Mouse (Mus musculus): Measurements from ENCODE around the gene Gnpat.

The Gnpat gene

DNA sequence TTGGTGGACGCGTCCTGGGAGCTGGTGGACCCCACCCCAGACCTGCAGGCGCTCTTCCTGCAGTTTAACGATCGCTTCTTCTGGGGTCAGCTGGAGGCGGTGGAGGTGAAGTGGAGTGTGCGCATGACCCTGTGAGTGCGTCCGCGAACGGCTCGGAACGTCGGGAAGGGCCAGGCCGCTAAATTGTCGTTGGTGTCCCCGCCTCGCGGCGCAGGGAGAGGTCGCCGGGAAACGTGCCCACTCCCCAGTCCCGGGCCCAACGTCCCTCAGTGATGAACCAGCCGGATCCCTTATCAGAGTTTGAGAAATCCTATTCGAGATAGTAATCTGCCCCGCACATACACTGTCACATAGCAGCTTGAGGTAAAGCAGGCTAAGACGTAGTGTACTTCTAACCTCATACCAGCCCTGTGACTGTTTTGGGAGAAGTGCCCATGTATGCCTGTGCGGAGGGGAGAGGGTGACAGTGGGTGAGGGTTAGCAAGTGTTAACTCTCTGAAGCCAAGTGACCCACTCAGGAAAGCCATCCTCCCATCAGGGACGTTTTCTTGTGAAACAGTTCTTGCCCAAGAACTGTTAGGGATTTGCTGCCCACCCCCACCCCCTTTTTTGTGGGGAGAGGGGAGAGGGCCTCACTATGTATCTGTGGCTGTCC lies 35.5 kb downstream of the Gnpat start:
- no peak for DNase-seq (ENCODE audit: low spot score in 2 of 2)

DNA sequence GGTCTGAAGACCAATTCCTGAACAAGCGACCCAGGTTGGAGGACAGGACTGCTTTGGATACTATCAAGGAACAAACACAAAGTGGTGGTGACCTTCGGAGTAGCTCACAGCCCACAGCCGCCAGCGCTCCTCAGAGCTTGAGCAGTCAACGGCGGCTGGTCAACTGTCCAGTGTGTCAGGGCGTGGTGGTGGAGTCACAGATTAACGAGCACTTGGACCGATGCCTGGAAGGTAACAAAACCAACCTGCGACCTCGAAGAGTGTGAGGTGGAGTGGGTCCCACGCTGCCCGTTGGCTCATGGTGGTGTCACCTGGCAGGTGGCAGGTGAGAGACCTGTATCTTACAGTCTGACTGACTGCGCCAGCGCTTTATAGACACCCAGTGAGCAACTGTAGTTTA lies 40.4 kb downstream of the Gnpat start:
- DNase-seq (ENCODE audit: low spot score in 2 of 2), result no peak

DNA sequence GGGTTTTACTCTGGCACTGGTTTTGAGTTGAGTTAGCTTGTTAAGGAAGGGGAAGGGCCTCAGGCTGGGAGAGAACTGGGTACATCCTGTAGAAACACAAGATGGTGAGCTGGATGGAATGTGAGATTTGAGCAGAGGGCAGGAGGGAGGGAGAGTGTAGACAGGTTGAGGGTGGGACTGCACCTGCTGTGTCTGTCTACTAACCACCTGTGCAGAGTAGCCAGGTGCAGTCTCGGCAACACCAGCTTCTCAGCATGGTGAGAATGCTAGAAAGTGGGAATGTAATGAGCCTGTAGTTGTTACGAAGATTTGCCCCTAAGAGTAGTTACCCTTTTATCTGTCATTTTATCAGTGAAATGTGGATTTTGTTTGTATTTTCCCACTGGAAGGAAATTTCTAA lies 42.6 kb downstream of the Gnpat start:
- no peak for DNase-seq (ENCODE audit: low spot score in 2 of 2)

DNA sequence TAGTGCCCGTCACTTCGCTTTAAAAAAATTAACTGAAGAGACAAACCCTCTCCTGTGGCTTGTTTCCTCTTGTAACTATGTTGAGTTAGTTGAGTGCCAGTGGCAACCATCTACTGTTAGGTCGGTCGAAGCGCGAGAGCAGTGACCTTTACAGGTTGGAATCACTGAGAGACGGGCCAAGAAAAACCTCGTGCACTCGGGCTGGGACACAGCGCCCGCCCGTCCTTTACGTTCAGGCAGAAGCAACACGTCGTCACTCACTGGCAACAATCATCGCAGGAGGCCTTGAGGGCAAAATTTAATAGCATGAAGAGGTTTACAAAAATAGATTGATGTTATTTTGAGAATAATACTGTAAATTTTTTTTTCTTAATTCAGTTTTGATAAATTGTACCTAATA lies 47.1 kb downstream of the Gnpat start:
- DNase-seq (ENCODE audit: low spot score in 2 of 2), result no peak

DNA sequence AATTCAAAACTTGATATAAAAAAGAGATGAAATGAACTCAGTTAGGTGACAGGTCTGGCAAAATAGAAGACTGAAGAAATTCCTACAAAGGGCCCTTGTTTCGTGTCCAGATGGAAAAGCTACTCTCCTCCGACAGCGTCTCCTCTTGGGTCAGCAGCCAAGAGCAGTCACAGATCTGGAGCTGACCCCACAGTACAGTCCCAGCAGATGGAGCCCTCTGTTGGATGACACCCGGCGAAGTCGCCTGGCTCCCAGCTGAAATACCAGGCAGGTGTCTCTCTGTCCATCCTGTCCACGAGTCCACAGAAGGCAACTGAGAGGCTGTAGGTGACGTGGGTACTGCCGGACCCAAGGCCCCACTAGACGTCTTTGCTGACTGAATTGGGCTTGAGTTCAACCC lies 47.5 kb downstream of the Gnpat start:
- DNase-seq (ENCODE audit: low spot score in 2 of 2), result no peak

DNA sequence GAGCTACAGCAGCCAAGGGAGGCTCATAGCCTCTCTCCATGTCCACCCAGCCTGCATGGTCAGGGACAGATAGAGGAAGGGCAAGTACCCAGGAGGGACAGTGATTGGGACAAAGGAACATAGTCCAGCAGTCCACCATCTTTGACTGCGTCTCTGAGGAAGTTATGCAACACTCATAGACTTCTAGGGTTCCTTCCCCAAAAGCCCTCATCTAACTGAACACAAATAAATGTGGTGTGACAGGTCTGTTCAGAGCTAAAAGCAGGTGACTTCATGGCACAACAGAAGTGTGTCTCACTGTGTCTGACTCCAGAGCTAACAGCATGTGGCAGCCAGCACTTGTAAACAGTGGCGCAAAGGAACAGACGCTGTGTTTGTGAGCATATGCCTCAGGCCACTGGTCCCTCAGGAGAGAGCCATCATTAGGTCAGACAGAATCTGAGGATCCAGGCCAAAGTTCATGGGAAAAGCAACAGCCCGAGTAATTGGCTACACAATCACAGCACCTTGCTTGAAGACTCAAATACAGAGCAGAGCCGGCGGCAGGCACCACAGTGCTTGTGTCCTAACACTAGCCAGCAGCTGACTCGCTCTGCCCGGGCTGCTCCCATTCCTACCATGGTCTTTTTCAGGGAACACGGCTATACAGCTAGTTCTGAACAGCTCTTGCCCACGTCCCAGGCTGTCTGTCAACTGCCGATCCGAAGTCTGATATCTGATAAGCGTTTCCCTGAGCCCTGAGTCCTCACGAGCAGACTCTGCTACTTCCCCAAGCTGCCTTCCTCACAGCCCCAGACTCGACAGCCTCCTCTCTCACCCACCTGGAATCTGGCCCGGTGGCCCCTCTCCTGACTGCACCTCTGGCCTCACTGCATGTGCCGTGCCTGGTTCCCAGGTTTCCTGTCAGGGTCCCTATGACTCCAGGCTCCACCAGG lies 49.4 kb downstream of the Gnpat start:
- DNase-seq (ENCODE audit: low spot score in 2 of 2), result no peak

DNA sequence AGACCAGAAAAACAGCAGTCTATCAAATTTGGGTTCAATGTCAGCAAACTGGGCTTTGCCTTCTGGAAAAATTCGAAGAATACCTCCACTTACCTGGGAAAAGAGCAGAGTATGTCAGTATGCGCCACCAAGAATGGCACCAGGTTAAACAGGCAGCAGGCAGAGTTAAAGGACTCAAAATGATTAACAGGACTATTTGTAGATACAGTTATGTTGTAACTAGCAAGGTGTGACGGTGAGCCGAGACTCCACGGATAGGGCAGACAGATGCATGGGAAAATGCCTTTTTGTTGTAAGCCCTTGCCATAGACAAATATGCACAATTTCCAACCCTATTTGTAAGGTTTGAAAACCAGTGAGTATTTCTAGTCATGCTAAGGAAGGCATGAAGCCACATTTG lies 51.2 kb downstream of the Gnpat start:
- no peak for DNase-seq (ENCODE audit: low spot score in 2 of 2)

DNA sequence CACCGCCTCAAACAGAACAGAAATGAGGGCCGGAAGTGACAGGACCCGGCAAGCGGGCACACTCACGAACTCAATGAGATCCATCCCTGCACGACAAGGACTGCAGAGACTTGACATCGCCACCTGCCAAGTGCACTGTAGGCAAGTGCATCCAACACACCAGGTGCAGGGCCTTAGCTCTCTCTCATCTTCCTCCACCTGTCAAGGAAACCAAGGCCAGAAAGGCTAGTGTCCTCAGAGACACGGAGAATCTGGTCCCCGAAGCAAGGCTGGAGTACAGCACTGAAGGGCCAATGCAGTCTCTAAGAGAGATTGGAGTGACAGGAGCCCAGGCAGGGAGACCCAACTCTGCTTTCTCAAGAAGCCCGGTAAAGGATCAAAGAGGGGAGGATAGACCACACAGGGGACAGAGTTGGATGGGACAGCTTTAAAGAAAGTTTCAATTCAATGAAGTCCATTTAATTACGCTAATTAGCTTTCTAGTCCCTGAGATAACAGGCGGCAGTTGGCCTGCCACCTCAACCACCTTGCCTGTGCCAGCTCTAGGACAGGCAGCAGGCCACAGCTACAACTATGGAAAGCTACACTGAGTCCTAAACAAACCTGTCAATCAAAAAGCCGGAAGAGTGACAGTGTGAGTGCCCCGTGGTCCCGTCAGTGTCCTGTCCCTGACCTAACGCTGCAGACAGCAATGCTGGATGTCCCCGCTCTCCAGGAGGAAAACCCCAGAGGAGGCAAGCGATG lies 55.1 kb downstream of the Gnpat start:
- no peak for DNase-seq (ENCODE audit: low spot score in 2 of 2)

DNA sequence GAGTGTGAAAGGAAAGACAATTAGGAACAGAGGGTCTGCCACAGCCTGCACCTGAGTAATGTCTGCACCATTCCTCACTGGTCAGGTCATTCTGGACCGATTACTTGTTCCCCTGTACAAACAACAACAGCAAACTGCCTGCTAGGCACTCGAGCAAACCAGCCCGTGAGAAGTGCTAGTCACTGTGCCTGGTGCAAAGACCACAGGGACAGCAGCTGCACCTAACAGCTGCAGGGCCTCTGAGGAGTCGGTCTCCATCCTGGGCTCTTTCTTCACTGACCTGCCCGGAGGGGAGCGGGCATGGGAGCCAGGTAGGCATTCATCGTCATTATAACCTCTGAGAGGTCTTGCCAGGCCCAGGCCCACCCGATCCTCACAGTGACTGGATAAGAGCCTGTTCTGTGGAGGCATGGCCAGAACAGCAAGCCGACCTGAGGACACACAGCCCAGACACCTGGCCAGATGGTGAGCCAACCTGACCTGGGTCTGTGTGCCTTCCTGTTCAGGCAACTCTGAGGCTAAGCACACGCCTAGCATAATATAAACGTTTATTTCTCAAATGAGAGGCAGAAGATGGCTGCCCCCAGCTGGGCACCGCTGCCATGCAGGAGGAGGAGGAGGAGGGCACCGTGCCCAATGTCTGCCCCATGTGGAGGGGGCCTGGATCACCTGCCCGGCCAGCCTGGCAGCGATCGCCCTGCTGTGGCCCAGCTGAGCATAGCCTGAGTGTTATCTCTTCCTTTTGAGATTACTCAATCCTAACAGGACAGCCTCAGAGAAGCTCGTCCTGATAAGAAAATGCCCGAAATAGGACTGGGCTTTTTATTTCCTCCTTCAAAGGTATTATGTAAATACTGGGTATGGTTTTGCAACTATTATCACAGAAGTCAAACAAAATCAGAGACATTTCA lies 58.8 kb downstream of the Gnpat start:
- DNase-seq (ENCODE audit: low spot score in 2 of 2), result no peak

DNA sequence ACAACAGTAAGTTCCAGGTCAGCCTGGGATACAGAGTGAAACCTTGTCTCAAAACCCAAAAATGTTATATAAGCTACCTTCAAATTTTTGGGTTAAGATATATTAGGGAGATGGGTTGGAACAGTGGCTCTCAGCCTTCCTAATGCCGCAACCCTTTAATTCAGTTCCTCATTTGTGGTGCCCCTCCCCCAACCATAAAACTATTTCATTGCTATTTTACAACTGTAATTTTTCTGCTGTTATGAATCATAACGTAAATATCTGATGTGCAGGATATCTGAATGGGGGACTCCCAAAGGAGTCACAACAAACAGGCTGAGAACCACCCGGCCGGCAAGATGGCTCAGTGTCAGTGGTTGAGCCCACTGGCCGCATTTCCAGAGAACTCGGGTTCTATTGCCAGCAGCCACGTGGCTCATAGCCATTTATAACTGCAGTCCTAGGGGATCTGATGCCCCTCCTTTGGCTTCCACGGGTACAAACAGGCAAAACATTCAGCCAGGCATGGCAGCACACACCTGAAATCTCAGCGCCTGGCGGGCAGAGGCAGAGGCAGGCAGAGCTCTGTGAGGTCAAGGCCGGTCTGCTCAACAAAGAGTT lies 59.8 kb downstream of the Gnpat start:
- DNase-seq (ENCODE audit: low spot score in 2 of 2), result no peak

DNA sequence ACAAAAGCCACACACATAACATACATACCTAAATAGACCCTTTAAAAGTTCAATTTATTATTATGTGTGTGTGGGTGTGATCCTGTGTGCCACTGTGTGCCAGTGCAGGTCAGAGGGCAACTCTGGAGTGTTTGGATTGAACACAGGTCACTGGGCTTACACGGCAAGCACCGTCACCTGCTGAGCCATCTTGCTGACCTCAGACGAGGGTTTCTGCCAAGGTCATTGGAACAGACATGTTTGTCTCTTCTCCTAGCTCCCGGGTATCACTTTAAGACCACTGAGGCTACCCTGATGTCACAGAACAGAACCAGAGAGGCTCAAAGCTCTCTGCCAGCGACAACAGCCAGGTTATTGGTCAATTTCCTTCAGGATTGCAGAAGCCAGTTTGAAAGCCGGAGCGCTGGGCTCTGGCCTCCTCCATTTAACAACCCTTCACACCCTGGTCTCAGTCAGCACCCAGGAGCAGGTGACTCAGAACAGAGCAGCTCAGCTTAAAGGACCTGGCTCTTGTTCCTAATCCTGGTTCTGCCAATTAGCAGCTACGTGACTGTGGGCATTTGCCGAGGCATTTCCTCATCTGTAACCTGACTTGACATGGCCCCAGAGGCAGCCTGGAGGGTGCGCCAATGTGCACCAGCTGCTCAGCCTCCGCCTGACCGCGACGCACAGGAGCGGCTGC lies 61.3 kb downstream of the Gnpat start:
- DNase-seq (ENCODE audit: low spot score in 2 of 2), result no peak

DNA sequence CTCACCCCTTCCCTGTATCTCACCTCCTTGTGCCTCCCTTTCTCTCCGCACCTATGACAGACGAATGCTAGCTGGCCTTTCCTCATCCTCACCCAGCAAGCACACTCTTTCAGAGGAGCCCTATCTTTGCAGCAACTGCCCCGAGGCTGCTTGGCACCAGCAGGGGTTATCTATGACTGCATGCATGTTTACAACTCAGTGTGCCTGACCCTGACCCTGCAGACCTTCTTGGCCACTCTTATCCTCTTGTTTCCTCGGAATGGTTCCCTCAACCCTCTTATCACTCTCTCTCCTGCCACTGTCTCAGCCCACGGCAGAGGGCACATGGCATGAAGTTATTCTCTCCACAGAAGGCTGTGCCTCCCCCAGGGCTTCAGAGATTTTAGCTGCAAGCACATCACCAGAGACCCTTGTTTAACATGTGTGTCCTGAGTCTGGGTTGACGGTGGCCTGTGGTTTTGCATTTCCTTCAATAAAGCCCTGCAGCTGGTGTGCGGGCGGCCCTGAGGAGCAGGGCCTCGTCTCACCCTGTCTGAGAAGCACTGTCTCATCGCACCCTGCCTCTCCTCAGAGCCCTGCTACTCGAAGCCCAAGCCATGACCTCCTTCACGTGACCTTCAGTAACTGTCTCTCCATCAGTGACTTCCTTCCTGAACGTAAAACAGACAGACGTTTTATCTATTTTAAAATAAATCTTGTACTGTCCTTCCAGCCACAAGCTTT lies 62.9 kb downstream of the Gnpat start:
- no peak for DNase-seq (ENCODE audit: low spot score in 2 of 2)

DNA sequence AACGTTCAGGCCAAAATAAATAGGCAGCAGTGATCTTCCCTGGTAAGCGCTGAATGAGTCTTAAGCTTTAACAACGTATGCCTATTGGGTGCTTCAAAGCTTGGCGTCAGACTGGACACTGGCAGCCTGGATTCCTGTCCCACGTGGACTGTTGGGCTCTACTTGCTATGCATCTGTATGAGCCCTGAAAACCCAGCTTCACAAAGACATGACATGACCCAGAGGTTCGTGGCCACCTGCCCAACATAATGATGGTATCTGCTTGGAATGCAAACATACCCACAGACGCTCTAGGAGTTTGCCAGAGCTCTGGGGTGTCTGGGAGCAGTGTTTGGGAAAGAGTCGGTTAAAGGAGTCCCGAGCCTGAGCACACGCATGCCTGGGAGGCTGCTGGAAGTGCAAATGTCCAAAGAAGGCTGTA lies 63.5 kb downstream of the Gnpat start:
- DNase-seq (ENCODE audit: low spot score in 2 of 2), result no peak

DNA sequence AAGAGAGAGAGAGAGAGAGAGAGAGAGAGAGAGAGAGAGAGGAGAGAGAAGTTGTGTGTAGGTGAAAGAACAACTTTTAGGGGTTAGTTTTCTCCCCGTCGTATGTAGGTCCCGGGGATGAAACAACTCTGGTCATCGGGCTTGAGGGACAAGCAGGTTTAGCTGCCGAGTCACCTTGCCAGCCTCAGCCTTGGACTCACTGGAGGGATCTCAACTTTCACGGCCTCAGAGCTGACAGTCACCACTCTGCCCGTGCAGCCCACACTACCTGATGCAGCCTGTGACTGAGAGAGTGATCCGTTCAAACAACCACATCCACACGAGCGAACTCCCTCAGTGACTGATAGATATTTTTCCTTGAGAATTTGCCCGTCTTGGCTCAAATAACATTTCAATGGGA lies 66.2 kb downstream of the Gnpat start:
- no peak for DNase-seq (ENCODE audit: low spot score in 2 of 2)

DNA sequence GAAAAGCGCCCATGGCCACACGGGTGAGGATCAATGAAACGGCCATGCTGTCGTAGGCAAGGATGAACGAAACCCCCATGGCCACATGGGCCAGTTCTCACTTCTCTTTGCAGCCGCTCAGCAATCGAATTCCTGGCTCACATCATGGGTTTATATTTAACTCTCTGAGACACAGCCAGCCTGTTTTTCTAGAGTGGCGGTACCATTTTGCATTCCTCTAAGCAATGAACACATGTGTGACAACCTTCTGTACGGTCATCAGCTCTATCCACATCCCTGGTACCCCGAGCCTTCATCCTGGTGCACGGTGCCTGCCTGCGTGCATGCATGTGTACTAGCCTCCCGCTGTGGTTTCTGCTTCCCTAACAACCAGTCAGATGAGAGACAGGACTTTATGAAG lies 67.3 kb downstream of the Gnpat start:
- DNase-seq (ENCODE audit: low spot score in 2 of 2), result no peak

DNA sequence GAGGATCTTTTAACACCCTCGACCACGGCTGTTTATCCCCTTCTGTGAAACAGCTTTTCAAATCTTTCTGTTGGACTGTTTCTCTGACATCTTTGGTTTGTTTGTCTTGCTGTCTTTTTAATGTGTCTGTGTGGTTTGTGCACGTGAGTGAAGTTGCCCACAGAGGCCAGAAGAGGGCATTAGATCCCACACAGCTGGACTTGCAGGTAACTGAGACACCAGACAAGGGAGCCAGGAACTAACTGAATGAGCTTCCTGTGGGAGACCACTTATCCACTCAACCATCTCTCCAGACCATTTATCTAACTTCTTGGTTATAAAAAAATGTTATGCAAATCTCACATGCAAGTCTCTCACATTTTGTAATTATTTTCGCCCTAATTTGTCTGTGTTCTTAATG lies 67.8 kb downstream of the Gnpat start:
- DNase-seq (ENCODE audit: low spot score in 2 of 2), result no peak

DNA sequence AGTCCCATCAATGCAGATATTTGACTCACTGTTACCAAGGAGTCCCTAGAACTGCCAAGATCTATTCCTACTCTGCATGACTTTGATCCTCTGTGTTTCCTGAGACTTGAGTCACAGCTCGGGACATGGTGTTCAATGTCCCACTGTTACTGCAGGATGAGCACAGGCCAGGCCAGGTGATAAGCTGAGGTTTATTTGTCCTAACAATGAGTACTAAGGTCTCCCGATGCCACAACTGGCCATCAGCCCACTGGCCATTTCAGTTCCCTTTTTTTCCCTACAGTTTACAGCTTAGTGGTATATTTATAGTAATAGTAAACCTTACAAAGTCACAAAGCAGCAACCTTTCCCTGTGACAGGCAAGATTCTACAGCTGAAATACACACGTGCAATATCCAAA lies 69.6 kb downstream of the Gnpat start:
- no peak for DNase-seq (ENCODE audit: low spot score in 2 of 2)

DNA sequence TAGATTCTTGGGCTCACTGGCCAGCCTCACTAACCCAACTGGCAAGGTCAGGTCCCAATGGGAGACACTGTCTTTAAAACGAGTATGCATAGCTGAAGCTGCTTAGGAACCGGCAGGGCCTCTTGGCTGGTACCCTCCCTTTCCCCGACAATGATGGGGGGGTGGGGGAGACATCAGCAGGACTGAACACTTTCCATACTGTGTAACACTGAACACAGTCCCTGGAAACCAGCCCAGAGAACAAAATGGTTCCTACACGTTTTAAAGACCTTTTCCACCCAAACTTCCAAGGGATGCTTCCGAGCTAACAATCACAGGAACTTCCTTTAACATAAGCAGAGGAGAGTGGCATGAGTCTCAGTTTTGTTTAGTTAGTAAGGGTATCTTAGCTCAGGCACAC lies 72.3 kb downstream of the Gnpat start:
- DNase-seq (ENCODE audit: low spot score in 2 of 2), result no peak

DNA sequence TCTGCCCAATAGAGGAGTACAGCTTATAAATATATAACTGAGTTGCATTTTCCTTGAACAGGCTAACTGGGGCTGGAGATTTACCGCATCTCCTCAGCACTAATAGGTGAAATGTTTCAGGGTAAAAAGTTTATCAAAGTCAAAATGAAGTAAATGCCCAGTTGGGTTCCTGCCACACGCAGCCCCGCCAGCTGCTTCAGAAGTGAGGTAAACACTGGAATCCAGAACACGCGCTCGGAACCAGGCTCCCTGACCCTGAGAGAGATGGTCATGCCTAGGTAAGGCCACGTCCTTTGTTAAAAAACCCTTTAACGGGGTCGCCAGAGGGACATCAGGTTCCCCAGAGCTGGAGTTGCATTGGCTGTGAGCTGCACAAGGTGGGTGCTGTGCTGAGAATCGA lies 73.9 kb downstream of the Gnpat start:
- no peak for DNase-seq (ENCODE audit: low spot score in 2 of 2)

DNA sequence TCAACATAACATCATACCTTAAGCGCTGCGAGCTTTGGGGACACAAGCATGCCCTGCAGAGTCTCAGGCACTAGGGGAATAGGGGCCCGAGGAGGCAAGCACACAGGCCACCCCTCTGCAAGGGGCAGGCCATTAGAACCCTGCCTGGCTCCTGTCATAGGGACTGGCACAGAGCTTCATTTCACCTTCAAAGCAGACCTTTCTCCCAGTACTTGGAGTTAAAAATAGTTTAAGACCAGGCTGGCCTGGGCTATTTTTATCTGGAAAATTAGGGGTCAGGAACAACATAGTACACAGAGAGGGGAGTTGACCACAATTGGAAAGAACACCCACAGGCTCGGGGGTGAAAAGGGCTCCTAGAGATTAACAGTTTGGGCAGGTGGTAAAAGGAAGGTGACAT lies 74.5 kb downstream of the Gnpat start:
- no peak for DNase-seq (ENCODE audit: low spot score in 2 of 2)

All from frontal cortex, postnatal 14 days (tissue).